Mouse (Mus musculus) olfactory bulb, adult 2 months (tissue): ENCODE measurements around the gene Npb.
A peak's percentile ranks its signal among the peaks of the same experiment; 100 is the strongest.

Source experiments
- CTCF ChIP-seq: fragments of 200-500 bp; IDR thresholded peaks from 2 replicates; pipeline ENCODE4 v1.5.1; 2012; ENCODE audit warnings: low read depth, mild to moderate bottlenecking, low read length, moderate library complexity; ENCODE audit not compliant: insufficient read depth
- POLR2A ChIP-seq: fragments of 200-500 bp; IDR thresholded peaks from 2 replicates; pipeline ENCODE4 v1.6.1; 2012; ENCODE audit warnings: mild to moderate bottlenecking, low read depth, low read length, moderate library complexity; ENCODE audit not compliant: insufficient read depth

- TF ChIP-seq CTCF: no peak
- peak; percentile 64 for TF ChIP-seq POLR2A
Measured at GRCm38 (mm10) chr11:120648001-120648476, 39.8 kb downstream of the Npb start, which contains the start of gene Myadml2.
